Mouse (Mus musculus) hindbrain, embryonic 11.5 days (tissue): ENCODE results near the gene St6galnac3. TPM values are rescaled to one million over a fixed set of nuclear protein-coding genes. Genes with fewer than 3 reads are reported as not detected.

Experiments
- ATAC-seq: fragments of 200-750 bp; cut with Nextera tagmentation; 2 replicates; pipeline ENCODE4 v1.8.0; 2017; ENCODE audit warnings: mild to moderate bottlenecking, moderate TSS enrichment, moderate library complexity; ENCODE audit not compliant: low FRiP score
- DNase-seq: peaks from one replicate; pipeline ENCODE4 v3.0.0-alpha.2; 2015; ENCODE audit warnings: low spot score
- H3K27ac ChIP-seq: fragments of 300-500 bp; sonication (generic); 2 replicates; pipeline ENCODE4 v1.5.1; 2014; ENCODE audit warnings: mild to moderate bottlenecking, low read depth, low read length
- H3K27me3 ChIP-seq: fragments of 300-500 bp; sonication (generic); 2 replicates; pipeline ENCODE4 v1.6.1; 2014; ENCODE audit warnings: mild to moderate bottlenecking, low read length, moderate library complexity, mixed read lengths; ENCODE audit not compliant: control insufficient read depth, insufficient read depth
- H3K36me3 ChIP-seq: fragments of 300-500 bp; sonication (generic); 2 replicates; pipeline ENCODE4 v1.6.1; 2014; ENCODE audit warnings: mild to moderate bottlenecking, low read length, moderate library complexity, mixed read lengths; ENCODE audit not compliant: control insufficient read depth, insufficient read depth
- H3K4me1 ChIP-seq: fragments of 300-500 bp; sonication (generic); replicated peaks from 2 replicates; pipeline ENCODE4 v1.6.1; 2014; ENCODE audit warnings: low read length, mixed read lengths; ENCODE audit not compliant: control insufficient read depth, insufficient read depth
- H3K4me2 ChIP-seq: fragments of 300-500 bp; sonication (generic); replicated peaks from 2 replicates; pipeline ENCODE4 v1.6.1; 2014; ENCODE audit warnings: mild to moderate bottlenecking, low read depth, low read length
- H3K4me3 ChIP-seq: fragments of 300-500 bp; sonication (generic); 2 replicates; pipeline ENCODE4 v1.5.1; 2014; ENCODE audit warnings: low read depth, low read length
- H3K9ac ChIP-seq: fragments of 300-500 bp; sonication (generic); 2 replicates; pipeline ENCODE4 v1.6.1; 2014; ENCODE audit warnings: low read depth, low read length
- H3K9me3 ChIP-seq: fragments of 300-500 bp; sonication (generic); 2 replicates; pipeline ENCODE4 v1.6.1; 2016; ENCODE audit warnings: low read length; ENCODE audit not compliant: control insufficient read depth
- WGBS: fragments of 180-500 bp; shearing (Covaris S2); extraction: QIAGEN DNeasy Blood & Tissue Kit; methylation state at CpG from one replicate; pipeline ENCODE4 v1.1.7; 2014; 5-methylcytosine and 5-hydroxymethylcytosine counted together
- polyA plus RNA-seq: library from polyadenylated mRNA; unstranded; fragments of >200 nt; fragmentation: Nextera tagmentation; extraction: Ambion mirVana; gene quantifications from 2 replicates; pipeline ENCODE4 v1.2.1, GENCODE M21; 2014

The St6galnac3 gene
- polyA plus RNA-seq, 1 experiment from 2014 or later, result 34.8 TPM

GRCm38 (mm10) chr3:153510048-153510630 lies 214.8 kb downstream of the St6galnac3 start:
- ATAC-seq (no peak), DNase-seq (no peak)
- Histone ChIP-seq H3K27ac (no peak overlapping the region), H3K4me1 (no peaks in the 10 kb centered on the region), H3K9me3 (no peaks in the 10 kb centered on the region), H3K4me2 (no peak overlapping the region), H3K4me3 (no peak overlapping the region), H3K36me3 (no peaks in the 10 kb centered on the region), H3K27me3 (no peaks in the 10 kb centered on the region), H3K9ac (no peak overlapping the region)
- 89% methylated on average over 9 of the region's 9 CpGs for WGBS

- ATAC-seq (no peak), DNase-seq (no peak)
- 56% methylated on average over 4 of the region's 4 CpGs for WGBS
- Histone ChIP-seq H3K4me2 (no peak overlapping the region), H3K9ac (no peak overlapping the region), H3K27ac (no peak overlapping the region), H3K4me1 (no peaks in the 10 kb centered on the region), H3K36me3 (no peaks in the 10 kb centered on the region), H3K27me3 (no peaks in the 10 kb centered on the region), H3K4me3 (no peak overlapping the region), H3K9me3 (no peaks in the 10 kb centered on the region)
These were observed 215.3 kb downstream of the St6galnac3 start for GRCm38 (mm10) chr3:153509643-153510042.

GRCm38 (mm10) chr3:153509029-153509428 lies 215.9 kb downstream of the St6galnac3 start:
- H3K9me3 ChIP-seq, result no peaks in the 10 kb centered on the region
- 85% methylated on average over 3 of the region's 3 CpGs for WGBS
- no peak for DNase-seq
- no peaks in the 10 kb centered on the region for H3K36me3 ChIP-seq
- no peaks in the 10 kb centered on the region for H3K27me3 ChIP-seq
- no peak overlapping the region for H3K9ac ChIP-seq
- no peak overlapping the region for H3K4me2 ChIP-seq
- ATAC-seq, result no peak
- no peaks in the 10 kb centered on the region for H3K4me1 ChIP-seq
- no peak overlapping the region for H3K4me3 ChIP-seq
- H3K27ac ChIP-seq, result no peak overlapping the region

GRCm38 (mm10) chr3:153508592-153508991 lies 216.4 kb downstream of the St6galnac3 start:
- 90% methylated on average over 2 of the region's 2 CpGs for WGBS
- DNase-seq (no peak), ATAC-seq (no peak)
- Histone ChIP-seq H3K4me2 (no peak overlapping the region), H3K36me3 (no peaks in the 10 kb centered on the region), H3K4me3 (no peak overlapping the region), H3K9ac (no peak overlapping the region), H3K9me3 (no peaks in the 10 kb centered on the region), H3K27me3 (no peaks in the 10 kb centered on the region), H3K4me1 (no peaks in the 10 kb centered on the region), H3K27ac (no peak overlapping the region)

GRCm38 (mm10) chr3:153507599-153507998 lies 217.4 kb downstream of the St6galnac3 start:
- no peak overlapping the region for H3K4me2 ChIP-seq
- H3K36me3 ChIP-seq, result no peaks in the 10 kb centered on the region
- no peaks in the 10 kb centered on the region for H3K4me1 ChIP-seq
- 93% methylated on average over 2 of the region's 2 CpGs for WGBS
- no peak overlapping the region for H3K9ac ChIP-seq
- no peak overlapping the region for H3K4me3 ChIP-seq
- no peaks in the 10 kb centered on the region for H3K9me3 ChIP-seq
- no peaks in the 10 kb centered on the region for H3K27me3 ChIP-seq
- no peak overlapping the region for H3K27ac ChIP-seq
- DNase-seq (no peak), ATAC-seq (no peak)

- 52% methylated on average over 4 of the region's 4 CpGs for WGBS
- peak; percentile 77 for ATAC-seq
- H3K27ac ChIP-seq, result 0 out of 2 replicates have a peak overlapping the region, but pooled peaks have one; percentile 13
These were observed 222.5 kb downstream of the St6galnac3 start for GRCm38 (mm10) chr3:153502488-153502887.

GRCm38 (mm10) chr3:153501333-153501877 lies 223.6 kb downstream of the St6galnac3 start:
- H3K9ac ChIP-seq, result no peak overlapping the region
- H3K36me3 ChIP-seq, result no peaks in the 10 kb centered on the region
- ATAC-seq (peak; percentile 48; the same call in 1 of the 2 replicates), DNase-seq (peak; percentile 89)
- no peak overlapping the region for H3K4me2 ChIP-seq
- no peak overlapping the region for H3K27ac ChIP-seq
- H3K9me3 ChIP-seq, result no peaks in the 10 kb centered on the region
- no peak overlapping the region for H3K4me3 ChIP-seq
- no peaks in the 10 kb centered on the region for H3K4me1 ChIP-seq
- 53% methylated on average over 3 of the region's 3 CpGs for WGBS
- H3K27me3 ChIP-seq, result no peaks in the 10 kb centered on the region

More at GRCm38 (mm10) chr3:153502488-153502887, 222.5 kb downstream of the St6galnac3 start:
- DNase-seq, result no peak
- Histone ChIP-seq H3K4me3 (no peak overlapping the region), H3K9me3 (no peaks in the 10 kb centered on the region), H3K9ac (no peak overlapping the region), H3K4me2 (no peak overlapping the region), H3K27me3 (no peaks in the 10 kb centered on the region), H3K4me1 (no peaks in the 10 kb centered on the region), H3K36me3 (no peaks in the 10 kb centered on the region)

GRCm38 (mm10) chr3:153492986-153493385 lies 232.0 kb downstream of the St6galnac3 start:
- Histone ChIP-seq H3K27ac (no peak overlapping the region), H3K9me3 (no peaks in the 10 kb centered on the region), H3K4me3 (no peak overlapping the region), H3K4me2 (no peak overlapping the region), H3K36me3 (no peaks in the 10 kb centered on the region), H3K27me3 (no peaks in the 10 kb centered on the region), H3K9ac (no peak overlapping the region), H3K4me1 (no peaks in the 10 kb centered on the region)
- 88% methylated on average over 1 of the region's 1 CpGs for WGBS
- DNase-seq, result no peak
- no peak for ATAC-seq

- no peaks in the 10 kb centered on the region for H3K36me3 ChIP-seq
- ATAC-seq, result no peak
- 0 out of 2 replicates have a peak overlapping the region, but pooled peaks have one; percentile 1 for H3K27ac ChIP-seq
- H3K27me3 ChIP-seq, result no peaks in the 10 kb centered on the region
- WGBS, result 74% methylated on average over 9 of the region's 9 CpGs
- no peak overlapping the region for H3K4me3 ChIP-seq
- no peaks in the 10 kb centered on the region for H3K4me1 ChIP-seq
- H3K9ac ChIP-seq, result no peak overlapping the region
- no peaks in the 10 kb centered on the region for H3K9me3 ChIP-seq
- no peak overlapping the region for H3K4me2 ChIP-seq
- DNase-seq, result no peak
These were observed 235.3 kb downstream of the St6galnac3 start for GRCm38 (mm10) chr3:153489718-153490117.
